Mouse (Mus musculus): ENCODE measurements around the gene 2310011J03Rik. TPM values are rescaled to one million over a fixed set of nuclear protein-coding genes. Genes with fewer than 3 reads are reported as not detected.

Gene 2310011J03Rik
- polyA plus RNA-seq, 1 experiment, result 52.1 TPM

- TF ChIP-seq POLR2A (IDR thresholded peaks at IDR 0.05; ENCODE audit: borderline replicate concordance, control insufficient read depth, low read depth, low read length), result no peak
- TF ChIP-seq CTCF (IDR thresholded peaks at IDR 0.05; ENCODE audit: control insufficient read depth, insufficient read depth, low read length), result no peak
- 88% methylated on average over 21 of the region's 21 CpGs for WGBS
- Histone ChIP-seq H3K4me3 (replicated peaks; ENCODE audit: control insufficient read depth, low read depth, low read length) (no peak overlapping the region), H3K4me1 (ENCODE audit: control insufficient read depth, insufficient read depth, low read length) (peaks cover 6% of the 10 kb centered on the region; the same call in 1 of the 2 replicates), H3K27ac (ENCODE audit: control insufficient read depth, insufficient read depth, low read depth, low read length, poor library complexity) (no peak overlapping the region)
Observed at GRCm38 (mm10) chr10:80325045-80325444, 4.7 kb upstream of the 2310011J03Rik start.

DNA sequence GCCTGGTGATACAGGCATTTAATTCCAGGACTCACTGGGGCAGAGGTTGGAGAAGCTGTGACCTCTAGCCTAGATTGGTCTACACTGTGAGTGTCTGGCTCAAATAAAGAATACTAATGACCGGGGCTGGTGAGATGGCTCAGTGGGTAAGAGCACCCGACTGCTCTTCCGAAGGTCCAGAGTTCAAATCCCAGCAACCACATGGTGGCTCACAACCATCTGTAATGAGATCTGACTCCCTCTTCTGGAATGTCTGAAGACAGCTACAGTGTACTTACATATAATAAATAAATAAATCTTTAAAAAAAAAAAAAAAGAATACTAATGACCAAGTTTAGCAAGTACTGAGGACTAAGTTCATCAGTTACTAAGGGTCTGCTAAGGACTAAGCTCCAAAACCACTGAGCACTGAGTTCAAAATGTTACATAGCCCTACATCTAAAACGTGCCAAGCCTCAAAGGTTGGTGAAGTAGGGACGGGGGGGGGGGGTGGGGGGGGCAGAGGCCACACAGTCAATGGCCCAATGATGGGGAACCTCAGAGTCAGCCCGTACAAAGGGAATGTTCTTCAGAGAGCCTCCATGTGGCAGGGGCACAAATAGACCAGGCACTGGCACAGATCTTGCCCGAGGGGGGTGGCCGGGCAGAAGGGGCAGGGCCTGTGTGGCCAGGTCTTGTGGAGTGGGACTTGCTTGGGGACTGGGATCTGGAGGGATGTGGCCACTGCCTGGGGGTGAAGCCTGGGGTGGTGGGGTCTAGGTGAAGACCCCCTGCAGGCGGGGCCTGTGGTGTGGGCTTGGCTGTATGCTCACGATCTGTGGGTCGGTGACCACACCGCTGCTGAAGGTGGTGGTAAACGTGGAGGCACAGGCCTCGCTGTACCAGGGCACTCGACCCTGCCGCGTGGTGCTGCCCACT is 4.0 kb upstream of the 2310011J03Rik start:
- Histone ChIP-seq H3K4me3 (replicated peaks; ENCODE audit: control insufficient read depth, low read depth, low read length) (no peak overlapping the region), H3K4me1 (ENCODE audit: control insufficient read depth, insufficient read depth, low read length) (peaks cover 8% of the 10 kb centered on the region), H3K27ac (ENCODE audit: control insufficient read depth, insufficient read depth, low read depth, low read length, poor library complexity) (no peak overlapping the region)
- 82% methylated on average over 17 of the region's 17 CpGs for WGBS
- TF ChIP-seq CTCF (IDR thresholded peaks at IDR 0.05; ENCODE audit: control insufficient read depth, insufficient read depth, low read length) (no peak), POLR2A (IDR thresholded peaks at IDR 0.05; ENCODE audit: borderline replicate concordance, control insufficient read depth, low read depth, low read length) (no peak)

GRCm38 (mm10) chr10:80323261-80324119 is 3.2 kb upstream of the 2310011J03Rik start:
- H3K4me3 ChIP-seq (replicated peaks; ENCODE audit: control insufficient read depth, low read depth, low read length), result peak overlapping the region; percentile 82
- peaks cover 8% of the 10 kb centered on the region for H3K4me1 ChIP-seq (ENCODE audit: control insufficient read depth, insufficient read depth, low read length)
- TF ChIP-seq CTCF (IDR thresholded peaks at IDR 0.05; ENCODE audit: control insufficient read depth, insufficient read depth, low read length) (no peak), POLR2A (IDR thresholded peaks at IDR 0.05; ENCODE audit: borderline replicate concordance, control insufficient read depth, low read depth, low read length) (no peak)
- WGBS, result under 1% methylated on average over 46 of the region's 46 CpGs
- no peak overlapping the region; the same call in 1 of the 2 replicates for H3K27ac ChIP-seq (ENCODE audit: control insufficient read depth, insufficient read depth, low read depth, low read length, poor library complexity)

- WGBS, result under 1% methylated on average over 28 of the region's 28 CpGs
- no peak overlapping the region for H3K27ac ChIP-seq (ENCODE audit: control insufficient read depth, insufficient read depth, low read depth, low read length, poor library complexity)
- peaks cover 8% of the 10 kb centered on the region for H3K4me1 ChIP-seq (ENCODE audit: control insufficient read depth, insufficient read depth, low read length)
- TF ChIP-seq POLR2A (IDR thresholded peaks at IDR 0.05; ENCODE audit: borderline replicate concordance, control insufficient read depth, low read depth, low read length), result peak; percentile 26; the same call in 1 of the 2 replicates
- no peak for TF ChIP-seq CTCF (IDR thresholded peaks at IDR 0.05; ENCODE audit: control insufficient read depth, insufficient read depth, low read length)
- peak overlapping the region; percentile 82 for H3K4me3 ChIP-seq (replicated peaks; ENCODE audit: control insufficient read depth, low read depth, low read length)
Observed at GRCm38 (mm10) chr10:80322811-80323211, 2.5 kb upstream of the 2310011J03Rik start.

DNA sequence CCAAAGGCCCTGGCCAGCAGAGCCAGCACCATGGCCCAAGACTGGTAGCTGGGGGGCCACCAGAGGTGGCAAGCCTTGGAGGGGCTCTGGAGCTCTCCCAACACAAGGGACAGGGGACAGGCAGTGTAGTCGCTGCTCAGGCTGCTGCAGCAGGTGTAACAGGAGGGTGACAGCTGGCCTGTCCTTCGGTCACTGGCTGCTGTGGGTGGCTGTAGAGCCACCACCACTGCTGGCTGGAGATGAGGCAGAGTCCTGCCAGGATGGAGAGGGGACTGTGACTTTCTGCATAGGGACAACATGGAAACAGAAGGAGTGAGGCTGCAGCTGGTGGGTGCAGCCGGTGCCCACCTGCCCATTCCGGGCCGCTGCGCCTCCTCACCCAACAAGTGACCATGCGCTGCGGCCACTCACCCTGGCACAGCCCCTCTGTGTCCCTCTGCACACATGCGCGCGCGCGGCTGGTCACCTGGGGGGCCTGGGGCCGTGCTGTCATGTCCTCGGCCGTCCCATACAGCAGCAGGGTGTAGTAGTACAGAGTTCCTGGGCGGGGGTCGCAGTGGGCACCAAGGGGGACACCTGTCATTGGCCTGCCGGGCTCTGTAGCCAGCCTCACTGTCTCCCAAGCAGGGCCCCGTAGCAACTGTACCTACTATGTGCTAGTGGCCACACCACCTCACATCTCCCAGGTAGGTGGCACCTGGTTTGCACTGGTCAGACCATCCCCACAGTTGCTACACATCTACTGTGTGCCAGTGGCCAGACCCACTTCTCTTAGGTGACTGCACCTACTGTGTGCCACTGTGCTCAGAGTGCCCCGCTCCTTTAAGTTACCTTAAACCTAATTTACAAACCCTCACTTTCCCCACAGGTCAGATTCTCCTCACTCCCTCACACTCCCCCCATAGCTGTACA is 1.6 kb upstream of the 2310011J03Rik start:
- 90% methylated on average over 21 of the region's 21 CpGs for WGBS
- Histone ChIP-seq H3K27ac (ENCODE audit: control insufficient read depth, insufficient read depth, low read depth, low read length, poor library complexity) (no peak overlapping the region), H3K4me3 (replicated peaks; ENCODE audit: control insufficient read depth, low read depth, low read length) (no peak overlapping the region), H3K4me1 (ENCODE audit: control insufficient read depth, insufficient read depth, low read length) (peaks cover 9% of the 10 kb centered on the region)
- no peak for TF ChIP-seq CTCF (IDR thresholded peaks at IDR 0.05; ENCODE audit: control insufficient read depth, insufficient read depth, low read length)
- TF ChIP-seq POLR2A (IDR thresholded peaks at IDR 0.05; ENCODE audit: borderline replicate concordance, control insufficient read depth, low read depth, low read length), result no peak

DNA sequence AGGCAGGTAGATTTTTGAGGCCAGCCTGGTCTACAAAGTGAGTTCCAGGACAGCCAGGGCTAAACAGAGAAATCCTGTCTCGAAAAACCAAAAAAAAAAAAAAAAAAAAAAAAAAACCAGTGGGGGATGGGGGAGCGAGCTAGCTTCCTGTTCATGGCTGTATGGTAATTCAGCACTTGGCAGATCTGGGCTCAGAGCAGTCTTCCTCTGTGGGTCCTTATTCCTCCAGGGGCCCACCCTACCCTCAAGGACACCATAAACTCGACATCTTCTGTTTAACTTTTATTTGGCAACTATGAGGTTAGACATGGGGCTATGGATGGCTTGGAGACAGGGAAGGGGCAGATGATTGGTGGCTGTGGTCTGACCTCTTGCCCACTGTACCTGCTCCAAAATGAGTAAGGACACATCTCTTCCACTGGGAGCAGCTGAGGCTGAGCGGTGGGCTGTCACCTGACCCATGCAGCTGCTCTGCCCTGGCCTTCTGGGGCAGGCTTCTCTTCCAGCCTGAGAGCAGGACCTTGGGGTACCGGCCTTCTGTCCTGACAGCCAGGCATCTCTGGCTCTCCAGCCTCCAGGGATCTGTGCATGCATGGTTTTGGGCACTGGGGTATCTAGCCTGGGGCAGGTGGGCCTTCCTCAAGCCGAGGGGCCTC is 805 bp upstream of the 2310011J03Rik start:
- 45% methylated on average over 6 of the region's 6 CpGs for WGBS
- H3K4me1 ChIP-seq (ENCODE audit: control insufficient read depth, insufficient read depth, low read length), result peaks cover 10% of the 10 kb centered on the region
- H3K27ac ChIP-seq (ENCODE audit: control insufficient read depth, insufficient read depth, low read depth, low read length, poor library complexity), result no peak overlapping the region
- H3K4me3 ChIP-seq (replicated peaks; ENCODE audit: control insufficient read depth, low read depth, low read length), result no peak overlapping the region
- TF ChIP-seq POLR2A (IDR thresholded peaks at IDR 0.05; ENCODE audit: borderline replicate concordance, control insufficient read depth, low read depth, low read length) (no peak), CTCF (IDR thresholded peaks at IDR 0.05; ENCODE audit: control insufficient read depth, insufficient read depth, low read length) (no peak)

DNA sequence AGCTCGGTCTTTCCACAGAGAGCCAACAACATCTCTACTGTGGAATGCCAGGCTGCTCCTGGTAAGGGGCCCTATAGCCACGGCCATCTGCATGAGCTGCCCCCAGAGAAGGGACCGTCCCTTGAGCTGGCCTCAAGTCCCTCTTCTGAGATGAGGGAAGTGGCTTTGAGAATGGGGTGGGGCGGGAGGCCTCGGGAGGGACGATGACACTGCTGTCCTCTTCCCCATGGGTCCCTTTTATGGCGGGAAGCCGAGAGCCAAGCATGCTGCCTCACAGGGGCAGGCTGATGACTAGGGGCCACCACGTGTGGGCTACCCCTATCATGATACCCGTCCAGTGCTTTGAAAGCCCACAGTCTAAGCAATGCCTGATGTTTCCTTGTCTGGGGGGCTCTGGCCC is 3.3 kb downstream of the 2310011J03Rik start:
- TF ChIP-seq CTCF (IDR thresholded peaks at IDR 0.05; ENCODE audit: control insufficient read depth, insufficient read depth, low read length) (no peak), POLR2A (IDR thresholded peaks at IDR 0.05; ENCODE audit: borderline replicate concordance, control insufficient read depth, low read depth, low read length) (no peak)
- Histone ChIP-seq H3K27ac (ENCODE audit: control insufficient read depth, insufficient read depth, low read depth, low read length, poor library complexity) (no peak overlapping the region), H3K4me1 (ENCODE audit: control insufficient read depth, insufficient read depth, low read length) (peaks cover 10% of the 10 kb centered on the region), H3K4me3 (replicated peaks; ENCODE audit: control insufficient read depth, low read depth, low read length) (no peak overlapping the region)
- WGBS, result 34% methylated on average over 10 of the region's 10 CpGs

Data from bone marrow, adult 2 months (tissue).